In genomic region chr3:97160908-97161307, GRCm38 (mm10) we compare ENCODE assay signal across 7 mouse cellular contexts. TPM values are rescaled to one million over a fixed set of nuclear protein-coding genes. Genes with fewer than 3 reads are reported as not detected.
DNase-seq lines count a peak whose midpoint lies in the region.

No protein-coding gene starts in this region.

- peak; percentile 25 to 28 for DNase-seq in layer of hippocampus, adult 18-20 months (ENCODE audit: low spot score in 2 of 2)
- DNase-seq in layer of hippocampus, adult 11-12 months (ENCODE audit: low spot score) = no peak
- DNase-seq in gonadal fat pad, adult 2 months (ENCODE audit: low read depth) = peak; percentile 88
- DNase-seq in heart, postnatal 4 days = peak; percentile 67
- peak; percentile 31 for DNase-seq in ovary, postnatal 36 days (ENCODE audit: low spot score)
- no peak for DNase-seq in thymus, adult 18-20 months
- no peak for DNase-seq in thymus, postnatal 14 days

RNA-seq across cellular contexts. Expression of gene Acp6, which starts 2.3 kb away (rescaled TPM):
- 10 to 100 TPM; 30.9 to 31.6 TPM for total RNA-seq in layer of hippocampus, adult 18-20 months (2021)
- polyA plus RNA-seq in gonadal fat pad, adult 2 months (2012; rRNA removed) = 43.0 and 43.9 TPM in 2 replicates
- 10 to 100 TPM; 32.5 to 33.8 TPM for total RNA-seq in heart, postnatal 4 days (2021)

Comparison
In these comparisons a context has a peak if more than half of its experiments do, and no peak if none do; other contexts are left out.
1. DNase-seq: peak in layer of hippocampus, adult 18-20 months (2 of 2), gonadal fat pad, adult 2 months (single experiment), heart, postnatal 4 days (single experiment) and ovary, postnatal 36 days (single experiment); none in layer of hippocampus, adult 11-12 months (single experiment), thymus, adult 18-20 months (0 of 2) and thymus, postnatal 14 days (single experiment).